Mouse (Mus musculus) bone marrow macrophage, adult 2 months (primary cell): ENCODE data around the gene Slamf1.

Source experiments
- CTCF ChIP-seq: IDR thresholded peaks from 2 replicates; pipeline ENCODE4 v1.5.1; 2012; ENCODE audit warnings: low read depth, mild to moderate bottlenecking, low read length, moderate library complexity
- POLR2A ChIP-seq: IDR thresholded peaks from 2 replicates; pipeline ENCODE4 v1.6.1; 2012; ENCODE audit warnings: mild to moderate bottlenecking, low read depth, low read length, borderline replicate concordance

DNA sequence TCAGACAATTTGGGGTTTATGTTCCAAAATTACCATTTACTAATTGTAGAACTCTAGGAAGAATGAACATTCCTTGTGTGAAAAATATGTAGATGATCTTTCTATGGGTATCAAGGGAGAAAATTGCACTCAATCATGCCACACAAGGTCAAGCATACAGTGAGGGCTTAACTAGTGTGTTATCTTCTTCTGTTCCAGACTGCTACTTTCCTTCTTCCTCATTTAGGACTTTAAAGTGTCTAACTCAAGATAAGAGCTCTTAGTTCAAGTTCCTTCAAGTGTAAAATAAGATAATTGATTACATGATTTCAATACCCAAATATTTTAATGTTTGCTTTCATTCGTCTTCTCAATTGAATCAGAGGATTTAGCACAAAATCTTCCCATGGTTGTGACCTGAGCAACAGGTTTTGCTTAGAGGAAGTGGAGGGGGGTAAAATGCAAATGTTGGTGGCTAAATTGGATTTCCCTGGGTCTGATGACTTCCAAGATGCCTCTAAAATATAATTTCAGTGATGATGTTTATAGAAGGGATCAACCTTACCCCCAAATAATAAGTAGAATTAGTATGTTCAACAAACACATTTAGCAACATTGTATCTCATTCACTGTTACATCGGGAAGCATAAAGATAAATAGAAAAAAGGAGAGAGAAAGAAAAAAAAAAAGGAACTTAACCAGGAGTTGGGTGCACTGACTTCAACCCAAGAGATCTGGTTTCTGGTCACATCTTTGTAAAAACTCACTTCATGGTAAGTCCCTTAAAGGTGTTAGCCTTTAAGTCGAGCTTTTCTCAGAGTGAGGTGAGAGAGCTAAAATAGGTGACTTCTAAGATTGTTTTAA, 18.6 kb upstream of the Slamf1 start:
- no peak for TF ChIP-seq CTCF
- TF ChIP-seq POLR2A: no peak
